Mouse (Mus musculus): ENCODE measurements around the gene Wdr54. TPM values are rescaled to one million over a fixed set of nuclear protein-coding genes. Genes with fewer than 3 reads are reported as not detected.
A peak's percentile ranks its signal among the peaks of the same experiment; 100 is the strongest.

The Wdr54 gene
- polyA plus RNA-seq, 2 experiments from 2014 or later, result 0.73 TPM; not detected in 1

GRCm38 (mm10) chr6:83159456-83159855, 3.3 kb upstream of the Wdr54 start:
- peak; percentile 57 for ATAC-seq

- peak; percentile 9 for ATAC-seq
These were observed 502 bp downstream of the Wdr54 start for GRCm38 (mm10) chr6:83155552-83156238.

GRCm38 (mm10) chr6:83153485-83153884, 2.7 kb downstream of the Wdr54 start:
- no peak for ATAC-seq

- ATAC-seq, result no peak
These were observed 3.2 kb downstream of the Wdr54 start for GRCm38 (mm10) chr6:83153038-83153437.

GRCm38 (mm10) chr6:83151721-83152120, 4.5 kb downstream of the Wdr54 start:
- no peak for ATAC-seq

- ATAC-seq, result no peak
These were observed 8.9 kb downstream of the Wdr54 start for GRCm38 (mm10) chr6:83147280-83147679.

- no peak for ATAC-seq
These were observed 10.4 kb downstream of the Wdr54 start for GRCm38 (mm10) chr6:83145805-83146204.

- no peak for ATAC-seq
These were observed 11.0 kb downstream of the Wdr54 start for GRCm38 (mm10) chr6:83145209-83145608.

GRCm38 (mm10) chr6:83142886-83143285, 13.3 kb downstream of the Wdr54 start:
- ATAC-seq, result no peak

- no peak for ATAC-seq
These were observed 13.9 kb downstream of the Wdr54 start for GRCm38 (mm10) chr6:83142211-83142731.

- ATAC-seq, result no peak
These were observed 14.6 kb downstream of the Wdr54 start for GRCm38 (mm10) chr6:83141636-83142035.

GRCm38 (mm10) chr6:83140044-83140443, 16.2 kb downstream of the Wdr54 start:
- ATAC-seq, result no peak

- ATAC-seq, result peak; percentile 54
These were observed 18.1 kb downstream of the Wdr54 start for GRCm38 (mm10) chr6:83138056-83138455.

GRCm38 (mm10) chr6:83137576-83137950, 18.6 kb downstream of the Wdr54 start:
- no peak for ATAC-seq

- ATAC-seq, result no peak
These were observed 19.2 kb downstream of the Wdr54 start for GRCm38 (mm10) chr6:83136881-83137575.

- ATAC-seq, result no peak
These were observed 19.8 kb downstream of the Wdr54 start for GRCm38 (mm10) chr6:83136291-83136880.

- peak; percentile 19 for ATAC-seq
These were observed 20.5 kb downstream of the Wdr54 start for GRCm38 (mm10) chr6:83135571-83136161.

- no peak for ATAC-seq
These were observed 21.2 kb downstream of the Wdr54 start, which contains the start of gene Rtkn for GRCm38 (mm10) chr6:83134951-83135513. TSS of gene Rtkn (plus strand) at chr6:83135463.

- no peak for ATAC-seq
These were observed 22.0 kb downstream of the Wdr54 start for GRCm38 (mm10) chr6:83134226-83134625.

GRCm38 (mm10) chr6:83132176-83132919, 23.8 kb downstream of the Wdr54 start:
- no peak for ATAC-seq

- no peak for ATAC-seq
These were observed 24.6 kb downstream of the Wdr54 start for GRCm38 (mm10) chr6:83131469-83132034.

GRCm38 (mm10) chr6:83127419-83127818, 28.8 kb downstream of the Wdr54 start:
- ATAC-seq, result no peak
